In genomic region chr3:34377913-34378312, GRCm38 (mm10) we compare ENCODE assay signal across 15 mouse cellular contexts.
DNase-seq lines count a peak whose midpoint lies in the region; ATAC-seq and TF ChIP-seq lines count a peak whose summit lies in the region.
"Had no signal": no experiment of that assay in that cellular context is flagged by ENCODE, and none has a peak within 500 bp of the region (broad histone marks: within the 10 kb centered on the region; RNA-seq: fewer than 3 reads in every experiment).

No protein-coding gene starts in this region.

- no peak for ATAC-seq in hindbrain, embryonic 14.5 days (ENCODE audit: low FRiP score)
- no peak for ATAC-seq in neural tube, embryonic 13.5 days (ENCODE audit: low read depth)

- H3K9ac ChIP-seq in hindbrain, embryonic 14.5 days = no peak overlapping the region
- H3K9ac ChIP-seq in neural tube, embryonic 13.5 days = no peak overlapping the region
- H3K9ac ChIP-seq: heart, embryonic 15.5 days; limb, embryonic 12.5 days; liver, embryonic 15.5 days had no signal

- H3K36me3 ChIP-seq in hindbrain, embryonic 14.5 days (replicated peaks; ENCODE audit: control insufficient read depth, insufficient read depth) = no peaks in the 10 kb centered on the region
- H3K36me3 ChIP-seq in neural tube, embryonic 13.5 days = no peaks in the 10 kb centered on the region
- H3K36me3 ChIP-seq: heart, embryonic 15.5 days; limb, embryonic 12.5 days; liver, embryonic 15.5 days had no signal

- no peak for TF ChIP-seq POLR2A in brain, embryonic 14.5 days (IDR thresholded peaks at IDR 0.05; ENCODE audit: borderline replicate concordance, extremely low read depth, insufficient read depth, insufficient read length, poor library complexity, severe bottlenecking)

- 31% methylated on average over 2 of the region's 2 CpGs for WGBS in hindbrain, embryonic 14.5 days
- 14% methylated on average over 2 of the region's 2 CpGs for WGBS in neural tube, embryonic 13.5 days

- peak; percentile 45 for DNase-seq in Muller cell, postnatal 12 days (ENCODE audit: inconsistent ontology term)
- DNase-seq in brain, embryonic 14.5 days (ENCODE audit: low read depth) = peak; percentile 47
- no peak for DNase-seq in hindbrain, embryonic 14.5 days (ENCODE audit: low spot score)
- DNase-seq in kidney, postnatal 25 days = no peak
- DNase-seq in right cerebral cortex, postnatal 10 days (ENCODE audit: low spot score in 2 of 2) = no peak
- DNase-seq in kidney, adult 11 months = no peak
- DNase-seq: adrenal gland, postnatal 10 days; cerebellum, postnatal 14 days; kidney, adult 9 months; lung, postnatal 14 days; right cerebral cortex, postnatal 25 days had no signal

- peak overlapping the region; percentile 44; the same call in 1 of the 2 replicates for H3K4me2 ChIP-seq in hindbrain, embryonic 14.5 days (replicated peaks)
- peak overlapping the region; percentile 49; the same call in 1 of the 2 replicates for H3K4me2 ChIP-seq in neural tube, embryonic 13.5 days
- H3K4me2 ChIP-seq: heart, embryonic 15.5 days; limb, embryonic 12.5 days; liver, embryonic 15.5 days had no signal

- H3K27ac ChIP-seq in hindbrain, embryonic 14.5 days = no peak overlapping the region
- no peak overlapping the region for H3K27ac ChIP-seq in neural tube, embryonic 13.5 days (replicated peaks)
- H3K27ac ChIP-seq: heart, embryonic 15.5 days; limb, embryonic 12.5 days; liver, embryonic 15.5 days had no signal

- H3K9me3 ChIP-seq in hindbrain, embryonic 14.5 days (ENCODE audit: control insufficient read depth, low read length) = no peaks in the 10 kb centered on the region
- H3K9me3 ChIP-seq in neural tube, embryonic 13.5 days = no peaks in the 10 kb centered on the region
- H3K9me3 ChIP-seq: heart, embryonic 15.5 days; limb, embryonic 12.5 days; liver, embryonic 15.5 days had no signal

- H3K4me1 ChIP-seq in hindbrain, embryonic 14.5 days (replicated peaks; ENCODE audit: control insufficient read depth, insufficient read depth, low read length) = 0 out of 2 replicates have a peak, but pooled peaks cover 11% of the 10 kb centered on the region
- peaks cover 15% of the 10 kb centered on the region for H3K4me1 ChIP-seq in neural tube, embryonic 13.5 days (replicated peaks)
- H3K4me1 ChIP-seq: heart, embryonic 15.5 days; limb, embryonic 12.5 days; liver, embryonic 15.5 days had no signal

- H3K4me3 ChIP-seq in hindbrain, embryonic 14.5 days (replicated peaks; ENCODE audit: low read length) = no peak overlapping the region
- H3K4me3 ChIP-seq in neural tube, embryonic 13.5 days = no peak overlapping the region
- H3K4me3 ChIP-seq: heart, embryonic 15.5 days; limb, embryonic 12.5 days; liver, embryonic 15.5 days had no signal

- no peak for TF ChIP-seq CTCF in brain, embryonic 14.5 days (IDR thresholded peaks at IDR 0.05; ENCODE audit: borderline replicate concordance, extremely low read depth, insufficient read depth, insufficient read length)

- no peaks in the 10 kb centered on the region for H3K27me3 ChIP-seq in hindbrain, embryonic 14.5 days (ENCODE audit: control insufficient read depth, insufficient read depth, low read length)
- H3K27me3 ChIP-seq in neural tube, embryonic 13.5 days = no peaks in the 10 kb centered on the region
- H3K27me3 ChIP-seq: heart, embryonic 15.5 days; liver, embryonic 15.5 days had no signal

Comparison
In these comparisons a context has a peak if more than half of its experiments do, and no peak if none do; other contexts are left out.
1. DNase-seq: peak in Muller cell, postnatal 12 days (single experiment) and brain, embryonic 14.5 days (single experiment); none in hindbrain, embryonic 14.5 days (single experiment), kidney, postnatal 25 days (0 of 2), right cerebral cortex, postnatal 10 days (0 of 2) and kidney, adult 11 months (single experiment).